In genomic region chr17:23661526-23661925, GRCm38 (mm10) we compare ENCODE assay signal across 9 mouse cellular contexts. TPM values are rescaled to one million over a fixed set of nuclear protein-coding genes. Genes with fewer than 3 reads are reported as not detected.
DNase-seq lines count a peak whose midpoint lies in the region; ATAC-seq and TF ChIP-seq lines count a peak whose summit lies in the region.
"Had no signal": no experiment of that assay in that cellular context is flagged by ENCODE, and none has a peak within 500 bp of the region (broad histone marks: within the 10 kb centered on the region; RNA-seq: fewer than 3 reads in every experiment).

No protein-coding gene starts in this region.

- no peak overlapping the region for H3K27ac ChIP-seq in heart, postnatal 0 days (ENCODE audit: low read depth)

- ATAC-seq in heart, postnatal 0 days (ENCODE audit: insufficient read depth, low read depth), result no peak

- peak; percentile 27; the same call in 1 of the 2 replicates for TF ChIP-seq CTCF in heart, postnatal 0 days (IDR thresholded peaks at IDR 0.05; ENCODE audit: low read depth)

- DNase-seq in heart, postnatal 0 days (ENCODE audit: low spot score), result no peak
- DNase-seq in heart, adult 9 months (ENCODE audit: low spot score in 2 of 2), result no peak
- DNase-seq in A20 (ENCODE audit: low read depth, low spot score) (peak; percentile 55), ZHBTc4 (ENCODE audit: low read depth, low spot score) (peak; percentile 85)
- DNase-seq in lung, postnatal 36 days, result peak; percentile 14
- no peak for DNase-seq in right cerebral cortex, adult 2 months (ENCODE audit: low spot score in 2 of 2)
- no peak for DNase-seq in heart, adult 8-10 months (ENCODE audit: low spot score)
- no peak for DNase-seq in layer of hippocampus, postnatal 36 days

- no peaks in the 10 kb centered on the region for H3K4me1 ChIP-seq in heart, postnatal 0 days (ENCODE audit: control insufficient read depth, insufficient read depth)

- 2% methylated on average over 9 of the region's 9 CpGs for WGBS in heart, postnatal 0 days

- H3K9me3 ChIP-seq in heart, postnatal 0 days (replicated peaks; ENCODE audit: control insufficient read depth, low read length), result no peaks in the 10 kb centered on the region

- TF ChIP-seq EP300 in heart, postnatal 0 days (IDR thresholded peaks at IDR 0.05; ENCODE audit: low read depth), result no peak

- no peak overlapping the region for H3K4me3 ChIP-seq in heart, postnatal 0 days (ENCODE audit: low read depth, low read length)
- H3K4me3 ChIP-seq: myocyte had no signal

- H3K27me3 ChIP-seq in heart, postnatal 0 days (ENCODE audit: control insufficient read depth, insufficient read depth, low read length), result peaks cover 37% of the 10 kb centered on the region

- no peak overlapping the region for H3K4me2 ChIP-seq in heart, postnatal 0 days (ENCODE audit: low read depth, low read length)

- no peak overlapping the region for H3K9ac ChIP-seq in heart, postnatal 0 days (replicated peaks; ENCODE audit: low read depth, low read length)

- peaks cover 7% of the 10 kb centered on the region; the same call in 1 of the 2 replicates for H3K36me3 ChIP-seq in heart, postnatal 0 days (replicated peaks; ENCODE audit: control insufficient read depth, insufficient read depth, low read length)

RNA-seq across cellular contexts. Expression of gene Bicdl2, which starts 1.2 kb away (rescaled TPM):
- total RNA-seq in heart, postnatal 0 days (2014; rRNA removed; ENCODE audit: low replicate concordance), result not detected in 2 replicates
- polyA plus RNA-seq in heart, postnatal 0 days (2015; fragmentation: Nextera tagmentation; extraction: Ambion mirVana), result 0.05 and 0.10 TPM in 2 replicates
- total RNA-seq in heart, adult 8-10 months (2022), result not detected
- total RNA-seq in layer of hippocampus, postnatal 36 days (2021), result not detected

RNA-seq across cellular contexts. Expression of gene Hcfc1r1, which starts 11.9 kb away (rescaled TPM):
- total RNA-seq in heart, postnatal 0 days (2014; rRNA removed; ENCODE audit: low replicate concordance), result 214 and 322 TPM in 2 replicates
- polyA plus RNA-seq in heart, postnatal 0 days (2015; fragmentation: Nextera tagmentation; extraction: Ambion mirVana), result 328 and 348 TPM in 2 replicates
- total RNA-seq in heart, adult 8-10 months (2022), result 100 to 1,000 TPM; 200 to 231 (median 211) TPM
- total RNA-seq in layer of hippocampus, postnatal 36 days (2021), result 100 to 1,000 TPM; 122 to 124 TPM

RNA-seq across cellular contexts. Expression of gene Thoc6, which starts 12.2 kb away (rescaled TPM):
- 22.4 and 35.2 TPM in 2 replicates for total RNA-seq in heart, postnatal 0 days (2014; rRNA removed; ENCODE audit: low replicate concordance)
- polyA plus RNA-seq in heart, postnatal 0 days (2015; fragmentation: Nextera tagmentation; extraction: Ambion mirVana), result 22.1 and 23.2 TPM in 2 replicates
- 10 to 100 TPM in 3 of 4 experiments, 1 to 10 TPM in 1; 8.8 to 11.6 (median 11.0) TPM for total RNA-seq in heart, adult 8-10 months (2022)
- total RNA-seq in layer of hippocampus, postnatal 36 days (2021), result 1 to 10 TPM; 7.2 to 9.7 TPM

RNA-seq across cellular contexts. Expression of gene Tnfrsf12a, which starts 15.7 kb away (rescaled TPM):
- total RNA-seq in heart, postnatal 0 days (2014; rRNA removed; ENCODE audit: low replicate concordance), result 275 and 286 TPM in 2 replicates
- polyA plus RNA-seq in heart, postnatal 0 days (2015; fragmentation: Nextera tagmentation; extraction: Ambion mirVana), result 121 and 160 TPM in 2 replicates
- total RNA-seq in heart, adult 8-10 months (2022), result 100 to 1,000 TPM in 2 of 4 experiments, 10 to 100 TPM in 2; 55.7 to 113 (median 85.0) TPM
- total RNA-seq in layer of hippocampus, postnatal 36 days (2021), result 1 to 10 TPM; 4.8 to 6.3 TPM

RNA-seq across cellular contexts. Expression of gene Mmp25, which starts 16.4 kb away (rescaled TPM):
- total RNA-seq in heart, postnatal 0 days (2014; rRNA removed; ENCODE audit: low replicate concordance), result 0.19 and 0.88 TPM in 2 replicates
- 0.15 and 0.25 TPM in 2 replicates for polyA plus RNA-seq in heart, postnatal 0 days (2015; fragmentation: Nextera tagmentation; extraction: Ambion mirVana)
- total RNA-seq in heart, adult 8-10 months (2022), result under 1 TPM in 1 of 4 experiments, not detected in 3; 0.06 TPM
- under 1 TPM; 0.10 to 0.30 TPM for total RNA-seq in layer of hippocampus, postnatal 36 days (2021)
- polyA plus RNA-seq: myocyte had no signal

Comparison
In these comparisons a context has a peak if more than half of its experiments do, and no peak if none do; other contexts are left out.
1. DNase-seq: peak in A20 (single experiment), ZHBTc4 (single experiment) and lung, postnatal 36 days (single experiment); none in heart, postnatal 0 days (single experiment), heart, adult 9 months (0 of 2), right cerebral cortex, adult 2 months (0 of 2), heart, adult 8-10 months (single experiment) and layer of hippocampus, postnatal 36 days (0 of 2).